Mouse (Mus musculus) CH12.LX (cell line): ENCODE results near the gene Mapk11. TPM values are rescaled to one million over a fixed set of nuclear protein-coding genes. Genes with fewer than 3 reads are reported as not detected.

Experiments used
- DNase-seq: peaks from one replicate; pipeline ENCODE4 v3.0.0-alpha.2; 2013; ENCODE audit errors: extremely low read depth
- H3K27ac ChIP-seq: 2 replicates; pipeline ENCODE4 v1.5.1; 2012; ENCODE audit warnings: low read depth, mild to moderate bottlenecking, control low read depth, moderate library complexity; ENCODE audit not compliant: insufficient read depth
- H3K27me3 ChIP-seq: replicated peaks from 2 replicates; pipeline ENCODE3; 2012; ENCODE audit warnings: inconsistent platforms
- H3K36me3 ChIP-seq, 2 experiments: replicated peaks in 1 of 2; 2 replicates each; pipeline versions ENCODE3 to v1.6.1; 2012; ENCODE audit warnings: inconsistent platforms in 1 of 2, low read length in 1 of 2, mild to moderate bottlenecking in 1 of 2, mixed read lengths in 1 of 2, moderate library complexity in 1 of 2; ENCODE audit not compliant: control insufficient read depth in 1 of 2, insufficient read depth in 1 of 2
- H3K4me1 ChIP-seq, 2 experiments: 2 replicates each; pipeline ENCODE4 v1.6.1; 2012; ENCODE audit warnings: inconsistent platforms in 1 of 2, moderate library complexity in 1 of 2; ENCODE audit not compliant: insufficient read depth in 2 of 2, control insufficient read depth in 1 of 2
- H3K4me2 ChIP-seq: 2 replicates; pipeline ENCODE4 v1.6.1; 2012; ENCODE audit warnings: low read depth, mild to moderate bottlenecking, control low read depth; ENCODE audit not compliant: poor library complexity, insufficient read depth, severe bottlenecking
- H3K4me3 ChIP-seq, 3 experiments: fragments of 150-350 bp in 1 of 3; sonication (generic) in 1 of 3; replicated peaks in 1 of 3; 2 replicates each; pipeline versions ENCODE3 to v1.5.1; 2011 to 2012; ENCODE audit warnings: low read depth in 2 of 3, low read length in 2 of 3, mild to moderate bottlenecking in 2 of 3, moderate library complexity in 2 of 3, control low read depth in 1 of 3, improper control_type of control experiment in 1 of 3, inconsistent platforms in 1 of 3, mixed read lengths in 1 of 3; ENCODE audit not compliant: poor library complexity in 1 of 3
- H3K79me2 ChIP-seq: replicated peaks from 2 replicates; pipeline ENCODE4 v1.6.1; 2012; ENCODE audit warnings: mild to moderate bottlenecking, moderate library complexity; ENCODE audit not compliant: control insufficient read depth, poor library complexity, insufficient read depth, severe bottlenecking; ENCODE audit errors: extremely low read depth
- H3K9ac ChIP-seq: 2 replicates; pipeline ENCODE4 v1.6.1; 2012; ENCODE audit warnings: low read depth, mild to moderate bottlenecking, control low read depth, moderate library complexity; ENCODE audit not compliant: insufficient read depth
- H3K9me3 ChIP-seq: replicated peaks from 2 replicates; pipeline ENCODE3; 2012; ENCODE audit warnings: low read length, inconsistent platforms, mixed read lengths
- CHD1 ChIP-seq: IDR thresholded peaks from 2 replicates; pipeline ENCODE4 v1.6.1; 2012; ENCODE audit warnings: low read depth, low read length, improper control_type of control experiment, inconsistent platforms
- CHD2 ChIP-seq: IDR thresholded peaks from 2 replicates; pipeline ENCODE4 v1.6.1; 2011; ENCODE audit warnings: low read length, improper control_type of control experiment
- CTCF ChIP-seq, 2 experiments: IDR thresholded peaks in 1 of 2; conservative IDR thresholded peaks in 1 of 2; 2 replicates each; pipeline ENCODE4 v1.5.1; 2011 to 2012; ENCODE audit warnings: low read depth in 2 of 2, low read length in 2 of 2, improper control_type of control experiment in 1 of 2, inconsistent platforms in 1 of 2, mild to moderate bottlenecking in 1 of 2, moderate library complexity in 1 of 2
- E2F4 ChIP-seq: IDR thresholded peaks from 2 replicates; pipeline ENCODE4 v1.6.1; 2011; ENCODE audit warnings: low read depth, low read length, improper control_type of control experiment; ENCODE audit not compliant: insufficient replicate concordance
- ELF1 ChIP-seq: IDR thresholded peaks from 2 replicates; pipeline ENCODE4 v1.6.1; 2014; ENCODE audit warnings: low read depth, mild to moderate bottlenecking, inconsistent platforms, low read length, improper control_type of control experiment
- GABPA ChIP-seq: IDR thresholded peaks from 2 replicates; pipeline ENCODE4 v1.6.1; 2012; ENCODE audit warnings: low read depth, low read length, improper control_type of control experiment, inconsistent platforms; ENCODE audit not compliant: insufficient replicate concordance
- HCFC1 ChIP-seq: IDR thresholded peaks from 2 replicates; pipeline ENCODE4 v1.6.1; 2012; ENCODE audit warnings: low read depth, mild to moderate bottlenecking, inconsistent platforms, low read length, improper control_type of control experiment
- JUN ChIP-seq: IDR thresholded peaks from 2 replicates; pipeline ENCODE4 v1.6.1; 2011; ENCODE audit warnings: low read depth, mild to moderate bottlenecking, low read length, improper control_type of control experiment, moderate library complexity; ENCODE audit not compliant: insufficient read depth
- JUND ChIP-seq: conservative IDR thresholded peaks from 2 replicates; pipeline ENCODE4 v1.6.1; 2011; ENCODE audit warnings: low read depth, low read length, improper control_type of control experiment
- MXI1 ChIP-seq: IDR thresholded peaks from 2 replicates; pipeline ENCODE4 v1.6.1; 2011; ENCODE audit warnings: mild to moderate bottlenecking, low read depth, low read length, improper control_type of control experiment
- MYC ChIP-seq: IDR thresholded peaks from 2 replicates; pipeline ENCODE4 v1.6.1; 2011; ENCODE audit warnings: low read depth, mild to moderate bottlenecking, improper control_type of control experiment, low read length
- NELFE ChIP-seq: IDR thresholded peaks from 2 replicates; pipeline ENCODE4 v1.6.1; 2011; ENCODE audit warnings: low read depth, low read length, improper control_type of control experiment
- PAX5 ChIP-seq: IDR thresholded peaks from 2 replicates; pipeline ENCODE4 v1.6.1; 2012; ENCODE audit warnings: low read length, inconsistent platforms, mixed read lengths
- POLR2A ChIP-seq: IDR thresholded peaks from 2 replicates; pipeline ENCODE4 v1.6.1; 2011; ENCODE audit warnings: low read depth, mild to moderate bottlenecking, improper control_type of control experiment, low read length
- SIN3A ChIP-seq: IDR thresholded peaks from 2 replicates; pipeline ENCODE4 v1.6.1; 2012; ENCODE audit warnings: low read length, improper control_type of control experiment, inconsistent platforms
- SMC3 ChIP-seq: IDR thresholded peaks from 2 replicates; pipeline ENCODE4 v1.6.1; 2011; ENCODE audit warnings: low read depth, low read length, improper control_type of control experiment
- TBP ChIP-seq: conservative IDR thresholded peaks from 2 replicates; pipeline ENCODE4 v1.6.1; 2011; ENCODE audit warnings: low read depth, low read length, improper control_type of control experiment
- USF1 ChIP-seq: IDR thresholded peaks from 2 replicates; pipeline ENCODE4 v1.6.1; 2014; ENCODE audit warnings: low read depth, mild to moderate bottlenecking, inconsistent platforms, low read length, improper control_type of control experiment
- ZC3H11A ChIP-seq: IDR thresholded peaks from 2 replicates; pipeline ENCODE4 v1.6.1; 2012; ENCODE audit warnings: low read depth, mild to moderate bottlenecking, inconsistent platforms, low read length, improper control_type of control experiment
- ZMIZ1 ChIP-seq: IDR thresholded peaks from 2 replicates; pipeline ENCODE4 v1.6.1; 2012; ENCODE audit warnings: low read depth, mild to moderate bottlenecking, inconsistent platforms, low read length, improper control_type of control experiment
- dilution Hi-C: fragments of 300-500 bp; cut with MboI; formaldehyde crosslinking; loops from 2 replicates; pipeline ENCODE4 v1.14.3; 2020; ENCODE audit warnings: low sequenced_read_pairs; ENCODE audit not compliant: extremely low pct_unique_long_range_greater_than_20kb, extremely low pct_ligation_motif_present
- in situ Hi-C: fragments of 300-500 bp; cut with MboI; formaldehyde crosslinking; loops from 3 replicates; pipeline ENCODE4 v1.14.3; 2019; ENCODE audit warnings: low sequenced_read_pairs, low pct_ligation_motif_present, low pct_unique_long_range_greater_than_20kb, mixed read lengths
- polyA plus RNA-seq: library from polyadenylated mRNA; unstranded; fragments of >175 nt; gene quantifications from 2 replicates; pipeline ENCODE4 v1.2.1, GENCODE M21; 2012; ENCODE audit warnings: low read depth; ENCODE audit not compliant: insufficient read length
- total RNA-seq, 2 experiments: library from RNA; depleted of rRNA; stranded (reverse); fragments of 300-350 nt in 1 of 2; fragments of >200 nt in 1 of 2; gene quantifications; 2 replicates each; pipeline ENCODE4 v1.2.3; 2012 to 2014

Mapk11 gene
- total and polyA plus RNA-seq, 3 experiments = 3.9 to 11.4 (median 5.3) TPM

DNA sequence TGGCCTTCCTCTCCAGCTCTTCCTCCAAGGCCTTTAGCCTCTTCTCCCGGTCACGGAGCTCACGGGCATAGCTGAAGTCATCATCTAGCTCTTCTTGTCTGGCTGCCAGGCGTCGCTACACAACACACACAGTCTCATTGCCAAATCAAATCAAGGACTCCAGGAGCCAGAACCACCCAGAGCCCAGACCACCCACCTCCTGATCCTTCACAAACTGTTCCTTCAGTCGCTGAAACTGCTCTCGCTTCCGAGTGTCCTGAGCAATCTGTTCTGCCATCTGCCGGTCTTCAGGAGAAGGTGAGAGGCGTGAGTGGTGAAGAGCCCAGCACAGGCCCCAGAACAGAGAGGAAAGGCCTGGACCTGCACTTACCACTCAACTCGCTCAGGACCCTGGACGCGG lies 43.4 kb downstream of the Mapk11 start:
- Histone ChIP-seq H3K4me3 (no peak overlapping the region), H3K27ac (no peak overlapping the region), H3K4me2 (no peak overlapping the region), H3K9me3 (no peaks in the 10 kb centered on the region), H3K4me1 (no peaks in the 10 kb centered on the region), H3K27me3 (no peaks in the 10 kb centered on the region), H3K79me2 (no peaks in the 10 kb centered on the region), H3K9ac (no peak overlapping the region), H3K36me3 (peaks cover 91 to 99% of the 10 kb centered on the region in 2 experiments)
- TF ChIP-seq ZC3H11A (no peak), POLR2A (no peak), JUN (no peak), JUND (no peak), TBP (no peak), PAX5 (no peak), CHD2 (no peak), MYC (no peak), SIN3A (no peak), SMC3 (no peak), GABPA (no peak), CTCF (conservative IDR thresholded peaks at IDR 0.05 in 1 of 2, IDR thresholded peaks at IDR 0.05 in 1 of 2; ENCODE audit: low read depth in 2 of 2, low read length in 2 of 2) (no peak), ZMIZ1 (no peak), USF1 (no peak)
- in situ Hi-C loops = loop anchor here (25.0 kb wide), 1 partner anchor 256 kb away; the partner anchor contains the start of genes Lmf2, Ncaph2 and Sco2
- DNase-seq = no peak
- dilution Hi-C loops = no loop called here

DNA sequence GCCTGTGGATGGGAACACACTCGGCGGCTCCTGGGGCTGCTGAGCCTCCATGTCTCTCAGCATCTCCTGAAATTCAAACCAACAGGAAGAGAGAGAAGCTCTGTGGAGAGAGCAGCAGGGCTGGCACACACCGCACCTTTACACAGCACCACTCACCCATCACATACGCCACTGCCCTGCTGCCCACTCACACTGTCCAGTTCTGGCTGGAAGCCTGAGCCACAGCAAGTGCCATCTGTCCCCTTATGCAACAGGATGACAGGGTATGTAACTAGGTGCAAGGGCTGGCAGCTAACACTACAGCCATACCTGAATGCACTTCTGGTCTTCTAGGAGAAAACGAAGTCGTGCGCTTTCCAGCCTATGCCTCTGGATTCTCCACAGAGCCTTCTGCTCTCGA lies 45.0 kb downstream of the Mapk11 start:
- Histone ChIP-seq H3K4me1 (no peaks in the 10 kb centered on the region), H3K4me2 (no peak overlapping the region), H3K27me3 (no peaks in the 10 kb centered on the region), H3K9me3 (no peaks in the 10 kb centered on the region), H3K9ac (no peak overlapping the region), H3K79me2 (no peaks in the 10 kb centered on the region), H3K36me3 (peaks cover 91 to 99% of the 10 kb centered on the region in 2 experiments), H3K4me3 (no peak overlapping the region), H3K27ac (no peak overlapping the region)
- no peak for TF ChIP-seq NELFE
- no peak for TF ChIP-seq HCFC1
- no peak for TF ChIP-seq CTCF (conservative IDR thresholded peaks at IDR 0.05 in 1 of 2, IDR thresholded peaks at IDR 0.05 in 1 of 2; ENCODE audit: low read depth in 2 of 2, low read length in 2 of 2)
- no peak for TF ChIP-seq E2F4
- no peak for TF ChIP-seq ELF1
- no peak for TF ChIP-seq CHD1
- no peak for TF ChIP-seq MXI1
- no peak for DNase-seq
- dilution Hi-C loops (no loop called here), in situ Hi-C loops (loop anchor here (25.0 kb wide), 1 partner anchor 258 kb away; the partner anchor contains the start of genes Lmf2, Ncaph2 and Sco2)
